Comparison of ENCODE assay signal across 19 mouse cellular contexts in genomic region chr17:44100906-44101305, GRCm38 (mm10). TPM values are rescaled to one million over a fixed set of nuclear protein-coding genes. Genes with fewer than 3 reads are reported as not detected.
DNase-seq lines count a peak whose midpoint lies in the region; ATAC-seq lines count a peak whose summit lies in the region.
"Had no signal": no experiment of that assay in that cellular context is flagged by ENCODE, and none has a peak within 500 bp of the region (broad histone marks: within the 10 kb centered on the region; RNA-seq: fewer than 3 reads in every experiment).

No protein-coding gene starts in this region.

- peaks cover 6% of the 10 kb centered on the region; the same call in 1 of the 2 replicates for H3K4me1 ChIP-seq in kidney, embryonic 16.5 days (ENCODE audit: insufficient read depth, low read length)
- H3K4me1 ChIP-seq in brown adipose tissue, adult 24 weeks (ENCODE audit: control insufficient read depth, insufficient read depth, insufficient read length, low read length), result peaks cover 3% of the 10 kb centered on the region
- H3K4me1 ChIP-seq in liver, embryonic 13.5 days (replicated peaks), result peaks cover 21% of the 10 kb centered on the region
- peaks cover 9% of the 10 kb centered on the region for H3K4me1 ChIP-seq in forebrain, embryonic 15.5 days

- ATAC-seq in kidney, embryonic 16.5 days (ENCODE audit: low FRiP score, low TSS enrichment), result no peak
- ATAC-seq in liver, embryonic 13.5 days (ENCODE audit: low read depth), result no peak
- peak; percentile 29 for ATAC-seq in megakaryocyte progenitor cell, adult 5-6 weeks (replicated peaks; ENCODE audit: poor library complexity)
- no peak for ATAC-seq in forebrain, embryonic 15.5 days (replicated peaks)

- no peaks in the 10 kb centered on the region for H3K36me3 ChIP-seq in kidney, embryonic 16.5 days (ENCODE audit: insufficient read depth, low read length)
- peaks cover 9% of the 10 kb centered on the region for H3K36me3 ChIP-seq in liver, embryonic 13.5 days
- H3K36me3 ChIP-seq in forebrain, embryonic 15.5 days, result 0 out of 2 replicates have a peak, but pooled peaks cover 4% of the 10 kb centered on the region
- H3K36me3 ChIP-seq: embryonic facial prominence, embryonic 10.5 days; limb, embryonic 13.5 days had no signal

- peak; percentile 16 for DNase-seq in kidney, adult 9 months
- no peak for DNase-seq in liver, embryonic 13.5 days
- no peak for DNase-seq in embryo, embryonic 9.5 days (ENCODE audit: extremely low spot score)
- DNase-seq in ovary, adult 18-20 months (ENCODE audit: low spot score), result no peak
- DNase-seq: adrenal gland, adult 8-10 months; cerebellum, adult 9-10 months; gastrocnemius, postnatal 36 days; heart, postnatal 4 days; layer of hippocampus, adult 9-11 months; thymus, adult 2 months had no signal

- H3K9ac ChIP-seq in kidney, embryonic 16.5 days (replicated peaks; ENCODE audit: low read length), result no peak overlapping the region
- no peak overlapping the region for H3K9ac ChIP-seq in liver, embryonic 13.5 days
- H3K9ac ChIP-seq in forebrain, embryonic 15.5 days (replicated peaks), result no peak overlapping the region
- H3K9ac ChIP-seq: heart, embryonic 13.5 days; limb, embryonic 13.5 days had no signal

- H3K4me2 ChIP-seq in kidney, embryonic 16.5 days (replicated peaks; ENCODE audit: low read depth, low read length), result no peak overlapping the region
- H3K4me2 ChIP-seq in liver, embryonic 13.5 days, result peak overlapping the region; percentile 21; the same call in 1 of the 2 replicates
- no peak overlapping the region for H3K4me2 ChIP-seq in forebrain, embryonic 15.5 days (replicated peaks)
- H3K4me2 ChIP-seq: heart, embryonic 13.5 days; limb, embryonic 13.5 days had no signal

- no peaks in the 10 kb centered on the region for H3K9me3 ChIP-seq in kidney, embryonic 16.5 days (ENCODE audit: low read length)
- H3K9me3 ChIP-seq in liver, embryonic 13.5 days (replicated peaks), result no peaks in the 10 kb centered on the region
- no peaks in the 10 kb centered on the region for H3K9me3 ChIP-seq in forebrain, embryonic 15.5 days
- H3K9me3 ChIP-seq: embryonic facial prominence, embryonic 10.5 days; heart, embryonic 13.5 days; limb, embryonic 13.5 days had no signal

- 69% methylated on average over 9 of the region's 9 CpGs for WGBS in kidney, embryonic 16.5 days
- WGBS in liver, embryonic 13.5 days (ENCODE audit: insufficient replicate concordance), result 56% methylated on average over 9 of the region's 9 CpGs
- WGBS in forebrain, embryonic 15.5 days, result 87% methylated on average over 9 of the region's 9 CpGs

- H3K27me3 ChIP-seq in kidney, embryonic 16.5 days (ENCODE audit: insufficient read depth, low read length), result no peaks in the 10 kb centered on the region
- H3K27me3 ChIP-seq in liver, embryonic 13.5 days, result no peaks in the 10 kb centered on the region
- H3K27me3 ChIP-seq in forebrain, embryonic 15.5 days, result no peaks in the 10 kb centered on the region
- H3K27me3 ChIP-seq: heart, embryonic 13.5 days had no signal

- no peak overlapping the region for H3K4me3 ChIP-seq in kidney, embryonic 16.5 days (ENCODE audit: low read length)
- H3K4me3 ChIP-seq in brown adipose tissue, adult 24 weeks (ENCODE audit: insufficient read depth, low read depth, low read length), result no peak overlapping the region
- peak overlapping the region; percentile 16; the same call in 1 of the 2 replicates for H3K4me3 ChIP-seq in liver, embryonic 13.5 days (replicated peaks)
- H3K4me3 ChIP-seq in forebrain, embryonic 15.5 days, result no peak overlapping the region
- H3K4me3 ChIP-seq: embryonic facial prominence, embryonic 10.5 days; erythroblast, embryonic 14.5 days; heart, embryonic 13.5 days; limb, embryonic 13.5 days had no signal

- no peak overlapping the region for H3K27ac ChIP-seq in kidney, embryonic 16.5 days (ENCODE audit: low read length)
- H3K27ac ChIP-seq in brown adipose tissue, adult 24 weeks (replicated peaks; ENCODE audit: low read depth, low read length), result peak overlapping the region; percentile 59
- no peak overlapping the region for H3K27ac ChIP-seq in liver, embryonic 13.5 days
- no peak overlapping the region for H3K27ac ChIP-seq in forebrain, embryonic 15.5 days (replicated peaks)
- H3K27ac ChIP-seq: embryonic facial prominence, embryonic 10.5 days; heart, embryonic 13.5 days; kidney, postnatal 0 days; limb, embryonic 13.5 days had no signal

RNA-seq across cellular contexts. Expression of gene Enpp4, which starts 4.7 kb away (rescaled TPM):
- polyA plus RNA-seq in kidney, embryonic 16.5 days (2015; fragmentation: Nextera tagmentation; extraction: Ambion mirVana), result 5.6 and 5.7 TPM in 2 replicates
- polyA plus RNA-seq in brown adipose tissue, adult 24 weeks (2012; ENCODE audit: insufficient read depth, insufficient read length, missing spikeins), result 7.0 and 7.4 TPM in 2 replicates
- polyA plus RNA-seq in liver, embryonic 13.5 days (2015; fragmentation: Nextera tagmentation; extraction: Ambion mirVana), result 4.9 and 5.6 TPM in 2 replicates
- total RNA-seq in megakaryocyte progenitor cell, adult 5-6 weeks (2015), result 13.9 and 14.9 TPM in 2 replicates
- 10.8 and 13.5 TPM in 2 replicates for total RNA-seq in megakaryocyte progenitor cell, adult 5-6 weeks (2017)
- 5.6 and 6.2 TPM in 2 replicates for polyA plus RNA-seq in forebrain, embryonic 15.5 days (2015; fragmentation: Nextera tagmentation; extraction: Ambion mirVana)

RNA-seq across cellular contexts. Expression of gene Enpp5, which starts 22.3 kb away (rescaled TPM):
- polyA plus RNA-seq in kidney, embryonic 16.5 days (2015; fragmentation: Nextera tagmentation; extraction: Ambion mirVana), result 30.6 and 32.3 TPM in 2 replicates
- polyA plus RNA-seq in brown adipose tissue, adult 24 weeks (2012; ENCODE audit: insufficient read depth, insufficient read length, missing spikeins), result 44.9 and 46.4 TPM in 2 replicates
- polyA plus RNA-seq in liver, embryonic 13.5 days (2015; fragmentation: Nextera tagmentation; extraction: Ambion mirVana), result 5.5 and 6.9 TPM in 2 replicates
- total RNA-seq in megakaryocyte progenitor cell, adult 5-6 weeks (2015), result 5.2 and 5.6 TPM in 2 replicates
- 9.1 and 12.2 TPM in 2 replicates for total RNA-seq in megakaryocyte progenitor cell, adult 5-6 weeks (2017)
- 62.3 and 67.3 TPM in 2 replicates for polyA plus RNA-seq in forebrain, embryonic 15.5 days (2015; fragmentation: Nextera tagmentation; extraction: Ambion mirVana)
